ENCODE assay signal across 31 mouse cellular contexts in genomic region chr5:68071857-68072256, GRCm38 (mm10). TPM values are rescaled to one million over a fixed set of nuclear protein-coding genes. Genes with fewer than 3 reads are reported as not detected.
"Had no signal": no experiment of that assay in that cellular context is flagged by ENCODE, and none has a peak within 500 bp of the region (broad histone marks: within the 10 kb centered on the region; RNA-seq: fewer than 3 reads in every experiment).

No protein-coding gene starts in this region.

- ATAC-seq: liver, embryonic 12.5 days; midbrain, embryonic 13.5 days; midbrain, embryonic 16.5 days had no signal

- H3K27me3 ChIP-seq: limb, embryonic 13.5 days; liver, embryonic 12.5 days; liver, embryonic 15.5 days; lung, embryonic 15.5 days; midbrain, embryonic 13.5 days; neural tube, embryonic 13.5 days had no signal

- H3K9me3 ChIP-seq: limb, embryonic 10.5 days; limb, embryonic 13.5 days; liver, embryonic 12.5 days; liver, embryonic 15.5 days; lung, embryonic 15.5 days; midbrain, embryonic 10.5 days; midbrain, embryonic 13.5 days; neural tube, embryonic 13.5 days had no signal

- H3K27ac ChIP-seq: kidney, postnatal 0 days; layer of hippocampus, adult 2 months; limb, embryonic 10.5 days; limb, embryonic 13.5 days; liver, embryonic 12.5 days; liver, embryonic 15.5 days; lung, embryonic 15.5 days; midbrain, embryonic 10.5 days; midbrain, embryonic 13.5 days; neural tube, embryonic 13.5 days; stomach, postnatal 0 days had no signal

- H3K36me3 ChIP-seq: limb, embryonic 10.5 days; limb, embryonic 13.5 days; liver, embryonic 12.5 days; liver, embryonic 15.5 days; lung, embryonic 15.5 days; midbrain, embryonic 10.5 days; midbrain, embryonic 13.5 days; neural tube, embryonic 13.5 days had no signal

- H3K4me2 ChIP-seq: limb, embryonic 13.5 days; liver, embryonic 12.5 days; liver, embryonic 15.5 days; lung, embryonic 15.5 days; midbrain, embryonic 13.5 days; neural tube, embryonic 13.5 days had no signal

- H3K4me3 ChIP-seq: layer of hippocampus, adult 2 months; limb, embryonic 10.5 days; limb, embryonic 13.5 days; liver, embryonic 12.5 days; liver, embryonic 15.5 days; lung, embryonic 15.5 days; megakaryocyte, embryonic 14.5 days; midbrain, embryonic 10.5 days; midbrain, embryonic 13.5 days; myocyte; neural tube, embryonic 13.5 days had no signal

- H3K4me1 ChIP-seq: limb, embryonic 10.5 days; limb, embryonic 13.5 days; liver, embryonic 12.5 days; liver, embryonic 15.5 days; lung, embryonic 15.5 days; megakaryocyte, embryonic 14.5 days; midbrain, embryonic 10.5 days; midbrain, embryonic 13.5 days had no signal

- H3K9ac ChIP-seq: limb, embryonic 13.5 days; liver, embryonic 12.5 days; liver, embryonic 15.5 days; lung, embryonic 15.5 days; midbrain, embryonic 13.5 days; neural tube, embryonic 13.5 days had no signal

- DNase-seq: kidney, postnatal 25 days; layer of hippocampus, adult 9-11 months; liver; lung, adult 18-20 months; lung, postnatal 10 days; lung, postnatal 36 days; retina, postnatal 1 day; thymus, adult 2 months; thymus, postnatal 25 days had no signal

RNA-seq across cellular contexts. Expression of gene Grxcr1, which starts 40.2 kb away (rescaled TPM):
- total RNA-seq: layer of hippocampus, adult 2 months; layer of hippocampus, postnatal 25 days; left cerebral cortex, adult 18-20 months; left cerebral cortex, postnatal 25 days; monocyte, adult 5-6 weeks; neutrophil, adult 5-6 weeks had no signal
- polyA plus RNA-seq: kidney, embryonic 14.5 days; kidney, postnatal 0 days; large intestine, adult 2 months; limb, embryonic 10.5 days; limb, embryonic 13.5 days; liver, embryonic 12.5 days; liver, embryonic 15.5 days; lung, embryonic 15.5 days; midbrain, embryonic 10.5 days; midbrain, embryonic 13.5 days; midbrain, embryonic 16.5 days; myocyte; neural tube, embryonic 13.5 days; stomach, embryonic 14.5 days; stomach, postnatal 0 days; thymus, adult 2 months had no signal
